Mouse (Mus musculus): ENCODE data around the gene Gm5114.
"Not testable (repeated sequence)": the region's sequence is repeated elsewhere in the genome, so short reads cannot be mapped to it uniquely, and the experiment has no call there.

GRCm38 (mm10) chr7:39413060-39413459, at the start of gene Gm5114:
- TF ChIP-seq POLR2A (IDR thresholded peaks at IDR 0.05; ENCODE audit: borderline replicate concordance, low read depth, low read length); CTCF (IDR thresholded peaks at IDR 0.05; ENCODE audit: low read depth, low read length): not testable (repeated sequence)

Measured in bone marrow macrophage, adult 2 months (primary cell).